Mouse (Mus musculus) thymus, adult 2 months (tissue): ENCODE measurements around the gene Rtf2.

Experiments
- CTCF ChIP-seq: fragments of 200-500 bp; IDR thresholded peaks from 2 replicates; pipeline ENCODE4 v1.5.1; 2012; ENCODE audit warnings: mild to moderate bottlenecking, control low read depth, low read length, moderate library complexity, borderline replicate concordance; ENCODE audit not compliant: control insufficient read depth, poor library complexity, insufficient read depth; ENCODE audit errors: extremely low read depth
- POLR2A ChIP-seq: fragments of 200-500 bp; IDR thresholded peaks from 2 replicates; pipeline ENCODE4 v1.6.1; 2012; ENCODE audit warnings: mild to moderate bottlenecking, low read length, control low read depth, moderate library complexity; ENCODE audit not compliant: control insufficient read depth, poor library complexity, insufficient read depth; ENCODE audit errors: extremely low read depth

GRCm38 (mm10) chr2:172460647-172461046 lies 20.3 kb downstream of the Rtf2 start:
- TF ChIP-seq CTCF (no peak), POLR2A (no peak)
